Mouse (Mus musculus): ENCODE results near the gene Hoxb6. TPM values are rescaled to one million over a fixed set of nuclear protein-coding genes. Genes with fewer than 3 reads are reported as not detected.

Hoxb6 gene
- total RNA-seq, 2 experiments from 2014 or later = not detected

GRCm38 (mm10) chr11:96333241-96334001 is 41.1 kb downstream of the Hoxb6 start:
- no peak for DNase-seq (ENCODE audit: low spot score in 2 of 2)

- DNase-seq (ENCODE audit: low spot score in 2 of 2) = no peak
Measured at GRCm38 (mm10) chr11:96334002-96334364, 41.7 kb downstream of the Hoxb6 start.

GRCm38 (mm10) chr11:96334998-96335397 is 42.7 kb downstream of the Hoxb6 start:
- no peak for DNase-seq (ENCODE audit: low spot score in 2 of 2)

GRCm38 (mm10) chr11:96336597-96336996 is 44.3 kb downstream of the Hoxb6 start:
- no peak for DNase-seq (ENCODE audit: low spot score in 2 of 2)

GRCm38 (mm10) chr11:96337026-96337425 is 44.8 kb downstream of the Hoxb6 start:
- no peak for DNase-seq (ENCODE audit: low spot score in 2 of 2)

- DNase-seq (ENCODE audit: low spot score in 2 of 2) = no peak
Measured at GRCm38 (mm10) chr11:96338957-96339855, 46.9 kb downstream of the Hoxb6 start.

- no peak for DNase-seq (ENCODE audit: low spot score in 2 of 2)
Measured at GRCm38 (mm10) chr11:96340698-96341365, 48.6 kb downstream of the Hoxb6 start.

GRCm38 (mm10) chr11:96341701-96342575 is 49.7 kb downstream of the Hoxb6 start:
- no peak for DNase-seq (ENCODE audit: low spot score in 2 of 2)

GRCm38 (mm10) chr11:96342576-96342930 is 50.3 kb downstream of the Hoxb6 start:
- no peak for DNase-seq (ENCODE audit: low spot score in 2 of 2)

- no peak for DNase-seq (ENCODE audit: low spot score in 2 of 2)
Measured at GRCm38 (mm10) chr11:96343206-96343745, 51.0 kb downstream of the Hoxb6 start.

- DNase-seq (ENCODE audit: low spot score in 2 of 2) = no peak
Measured at GRCm38 (mm10) chr11:96344061-96344877, 52.0 kb downstream of the Hoxb6 start.

- DNase-seq (ENCODE audit: low spot score in 2 of 2) = no peak
Measured at GRCm38 (mm10) chr11:96344878-96345159, 52.5 kb downstream of the Hoxb6 start.

- DNase-seq (ENCODE audit: low spot score in 2 of 2) = no peak
Measured at GRCm38 (mm10) chr11:96345220-96345892, 53.1 kb downstream of the Hoxb6 start.

- DNase-seq (ENCODE audit: low spot score in 2 of 2) = no peak
Measured at GRCm38 (mm10) chr11:96345893-96346806, 53.9 kb downstream of the Hoxb6 start.

GRCm38 (mm10) chr11:96346916-96347520 is 54.7 kb downstream of the Hoxb6 start:
- DNase-seq (ENCODE audit: low spot score in 2 of 2) = no peak

- DNase-seq (ENCODE audit: low spot score in 2 of 2) = no peak
Measured at GRCm38 (mm10) chr11:96347717-96348116, 55.4 kb downstream of the Hoxb6 start.

- DNase-seq (ENCODE audit: low spot score in 2 of 2) = no peak
Measured at GRCm38 (mm10) chr11:96348141-96348928, 56.1 kb downstream of the Hoxb6 start.
